36 mouse cellular contexts compared by ENCODE assay signal in the genomic region with DNA sequence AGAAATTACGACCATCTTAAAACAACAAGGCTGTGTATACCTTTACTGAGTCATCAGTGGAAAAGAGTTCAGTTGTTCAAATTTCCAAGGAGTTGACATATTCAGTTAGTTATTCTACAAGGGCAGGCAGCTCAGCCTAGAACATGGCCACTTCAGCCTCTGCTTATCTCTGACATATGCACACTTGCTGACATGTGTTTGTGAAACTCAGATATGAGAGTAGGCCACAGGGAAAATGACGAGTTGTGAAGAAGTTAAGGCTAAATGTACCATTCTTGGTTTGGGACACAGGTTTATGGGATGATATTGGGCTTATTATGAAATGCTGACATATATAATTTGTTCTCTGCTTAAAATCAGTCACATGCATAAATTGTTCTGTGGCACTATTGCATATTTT. TPM values are rescaled to one million over a fixed set of nuclear protein-coding genes. Genes with fewer than 3 reads are reported as not detected.
"Had no signal": no experiment of that assay in that cellular context is flagged by ENCODE, and none has a peak within 500 bp of the region (broad histone marks: within the 10 kb centered on the region; RNA-seq: fewer than 3 reads in every experiment).

No protein-coding gene starts in this region.

- H3K27me3 ChIP-seq: limb, embryonic 12.5 days; limb, embryonic 15.5 days; liver, embryonic 12.5 days; liver, embryonic 13.5 days; liver, embryonic 15.5 days; lung, embryonic 15.5 days; megakaryocyte, embryonic 14.5 days; midbrain, embryonic 12.5 days; midbrain, embryonic 13.5 days; midbrain, embryonic 15.5 days; neural tube, embryonic 12.5 days had no signal

- H3K27ac ChIP-seq: limb, embryonic 10.5 days; limb, embryonic 12.5 days; limb, embryonic 13.5 days; limb, embryonic 15.5 days; liver, embryonic 12.5 days; liver, embryonic 13.5 days; liver, embryonic 14.5 days; liver, embryonic 15.5 days; lung, embryonic 15.5 days; macrophage; midbrain, embryonic 10.5 days; midbrain, embryonic 12.5 days; midbrain, embryonic 13.5 days; midbrain, embryonic 15.5 days; neural tube, embryonic 12.5 days had no signal

- H3K9me3 ChIP-seq: limb, embryonic 10.5 days; limb, embryonic 12.5 days; limb, embryonic 13.5 days; limb, embryonic 15.5 days; liver, embryonic 12.5 days; liver, embryonic 13.5 days; liver, embryonic 15.5 days; lung, embryonic 15.5 days; megakaryocyte, embryonic 14.5 days; midbrain, embryonic 10.5 days; midbrain, embryonic 12.5 days; midbrain, embryonic 13.5 days; midbrain, embryonic 15.5 days; neural tube, embryonic 12.5 days had no signal

- DNase-seq: left cerebral cortex, postnatal 4 days; liver; liver, embryonic 13.5 days; liver, postnatal 0 days; lung, adult 18-20 months; lung, adult 2 months; lung, embryonic 14.5 days; lung, postnatal 10 days; lung, postnatal 14 days; lung, postnatal 36 days; lung, postnatal 4 days; midbrain, embryonic 14.5 days had no signal

- H3K36me3 ChIP-seq: limb, embryonic 10.5 days; limb, embryonic 12.5 days; limb, embryonic 13.5 days; limb, embryonic 15.5 days; liver, embryonic 12.5 days; liver, embryonic 13.5 days; liver, embryonic 15.5 days; lung, embryonic 15.5 days; midbrain, embryonic 10.5 days; midbrain, embryonic 12.5 days; midbrain, embryonic 13.5 days; midbrain, embryonic 15.5 days; neural tube, embryonic 12.5 days had no signal

- H3K4me1 ChIP-seq: limb, embryonic 10.5 days; limb, embryonic 12.5 days; limb, embryonic 13.5 days; limb, embryonic 15.5 days; liver, embryonic 12.5 days; liver, embryonic 13.5 days; liver, embryonic 15.5 days; lung, embryonic 15.5 days; megakaryocyte, embryonic 14.5 days; neural tube, embryonic 12.5 days had no signal

- H3K4me3 ChIP-seq: limb, embryonic 10.5 days; limb, embryonic 12.5 days; limb, embryonic 13.5 days; limb, embryonic 15.5 days; liver, embryonic 12.5 days; liver, embryonic 13.5 days; liver, embryonic 15.5 days; lung, embryonic 15.5 days; megakaryocyte, embryonic 14.5 days; midbrain, embryonic 10.5 days; midbrain, embryonic 12.5 days; midbrain, embryonic 13.5 days; midbrain, embryonic 15.5 days; myocyte; neural tube, embryonic 12.5 days had no signal

- H3K9ac ChIP-seq: limb, embryonic 12.5 days; limb, embryonic 13.5 days; limb, embryonic 15.5 days; liver, embryonic 12.5 days; liver, embryonic 13.5 days; liver, embryonic 14.5 days; liver, embryonic 15.5 days; liver, postnatal 0 days; lung, embryonic 14.5 days; lung, embryonic 15.5 days; midbrain, embryonic 12.5 days; midbrain, embryonic 13.5 days; midbrain, embryonic 15.5 days; neural tube, embryonic 12.5 days had no signal

RNA-seq across cellular contexts. Expression of gene Cdh7, which starts 7.3 kb away (rescaled TPM):
- total RNA-seq: liver, adult 2 months; megakaryocyte progenitor cell, adult 5-6 weeks; megakaryocyte, adult 5-6 weeks; megakaryocyte-erythroid progenitor cell, adult 5-6 weeks; monocyte, adult 5-6 weeks had no signal
- polyA plus RNA-seq: liver, adult 2 months; liver, embryonic 13.5 days; liver, embryonic 15.5 days; liver, embryonic 16.5 days; liver, postnatal 0 days; lung, adult 2 months; lung, embryonic 14.5 days; lung, embryonic 15.5 days; lung, embryonic 16.5 days; lung, postnatal 0 days; macrophage; myocyte had no signal
